8 mouse cellular contexts compared by ENCODE assay signal in genomic region chr15:79440651-79441330, GRCm38 (mm10). TPM values are rescaled to one million over a fixed set of nuclear protein-coding genes. Genes with fewer than 3 reads are reported as not detected.
A peak's percentile ranks its signal among the peaks of the same experiment; 100 is the strongest.
DNase-seq lines count a peak whose midpoint lies in the region; ATAC-seq and TF ChIP-seq lines count a peak whose summit lies in the region.

No protein-coding gene starts in this region.

- WGBS in forebrain, embryonic 14.5 days, result 14% methylated on average over 11 of the region's 11 CpGs
- WGBS in liver, embryonic 16.5 days (ENCODE audit: insufficient replicate concordance), result 22% methylated on average over 11 of the region's 11 CpGs

- peak; percentile 24; the same call in 1 of the 2 replicates for ATAC-seq in forebrain, embryonic 14.5 days
- no peak for ATAC-seq in liver, embryonic 16.5 days (ENCODE audit: low read depth)
- ATAC-seq in megakaryocyte-erythroid progenitor cell, adult 5-6 weeks (replicated peaks; ENCODE audit: low FRiP score, low TSS enrichment, poor library complexity, severe bottlenecking), result no peak

- peak overlapping the region; percentile 80 for H3K4me2 ChIP-seq in CH12.LX (ENCODE audit: insufficient read depth, low read depth, poor library complexity, severe bottlenecking)
- peak overlapping the region; percentile 86 for H3K4me2 ChIP-seq in forebrain, embryonic 14.5 days (ENCODE audit: low read length)
- H3K4me2 ChIP-seq in liver, embryonic 16.5 days (ENCODE audit: low read depth, low read length), result peak overlapping the region; percentile 71

- TF ChIP-seq CTCF in CH12.LX (conservative IDR thresholded peaks at IDR 0.05 in 1 of 2, IDR thresholded peaks at IDR 0.05 in 1 of 2; ENCODE audit: low read depth in 2 of 2, low read length in 2 of 2), result no peak

- no peak for TF ChIP-seq EP300 in CH12.LX (IDR thresholded peaks at IDR 0.05; ENCODE audit: low read length)

- intact Hi-C loops in heart, postnatal 10 days (cut with DNase I), result no loop called here

- H3K27me3 ChIP-seq in CH12.LX (replicated peaks), result peaks cover 42% of the 10 kb centered on the region
- no peaks in the 10 kb centered on the region for H3K27me3 ChIP-seq in forebrain, embryonic 14.5 days (replicated peaks; ENCODE audit: control insufficient read depth, insufficient read depth, low read length)
- H3K27me3 ChIP-seq in liver, embryonic 16.5 days (ENCODE audit: control insufficient read depth, insufficient read depth, low read depth, low read length), result peaks cover 14% of the 10 kb centered on the region

- no peak for TF ChIP-seq RAD21 in CH12.LX (IDR thresholded peaks at IDR 0.05; ENCODE audit: low read depth, low read length)

- in situ Hi-C loops in CH12.LX (cut with MboI; ENCODE audit: low pct_ligation_motif_present, low pct_unique_long_range_greater_than_20kb, low sequenced_read_pairs), result no loop called here

- H3K9me3 ChIP-seq in CH12.LX (replicated peaks; ENCODE audit: low read length), result no peaks in the 10 kb centered on the region
- no peaks in the 10 kb centered on the region for H3K9me3 ChIP-seq in forebrain, embryonic 14.5 days (replicated peaks; ENCODE audit: control insufficient read depth, low read length)
- no peaks in the 10 kb centered on the region for H3K9me3 ChIP-seq in liver, embryonic 16.5 days (replicated peaks; ENCODE audit: control insufficient read depth, low read length)

- peak overlapping the region; percentile 89; the same call in 1 of the 2 replicates for H3K9ac ChIP-seq in CH12.LX (ENCODE audit: insufficient read depth, low read depth)
- peak overlapping the region; percentile 100 for H3K9ac ChIP-seq in forebrain, embryonic 14.5 days (ENCODE audit: low read length)
- H3K9ac ChIP-seq in liver, embryonic 16.5 days (ENCODE audit: low read depth, low read length), result peak overlapping the region; percentile 73

- TF ChIP-seq POLR2A in CH12.LX (IDR thresholded peaks at IDR 0.05; ENCODE audit: low read depth, low read length), result no peak

- peaks cover 0 to 5% of the 10 kb centered on the region in 2 experiments; a peak in 1 of 4 replicates for H3K4me1 ChIP-seq in CH12.LX (ENCODE audit: control insufficient read depth in 1 of 2, insufficient read depth in 2 of 2)
- H3K4me1 ChIP-seq in forebrain, embryonic 14.5 days (ENCODE audit: control insufficient read depth, insufficient read depth, low read length), result peaks cover 23% of the 10 kb centered on the region
- peaks cover 3% of the 10 kb centered on the region for H3K4me1 ChIP-seq in liver, embryonic 16.5 days (ENCODE audit: control insufficient read depth, low read depth, low read length)

- no peak overlapping the region for H3K27ac ChIP-seq in CH12.LX (ENCODE audit: insufficient read depth, low read depth)
- H3K27ac ChIP-seq in forebrain, embryonic 14.5 days (ENCODE audit: low read depth, low read length), result peak overlapping the region; percentile 98
- no peak overlapping the region for H3K27ac ChIP-seq in liver, embryonic 16.5 days (ENCODE audit: low read length)

- peak; percentile 94 for DNase-seq in heart, adult 11 months
- DNase-seq in heart, postnatal 10 days, result no peak
- no peak for DNase-seq in CH12.LX (ENCODE audit: extremely low read depth)
- DNase-seq in forebrain, embryonic 14.5 days (ENCODE audit: low spot score), result no peak
- DNase-seq in retina, embryonic 14.5 days (ENCODE audit: low spot score), result no peak
- no peak for DNase-seq in thymus, adult 18-20 months

- dilution Hi-C loops in CH12.LX (cut with MboI; ENCODE audit: extremely low pct_ligation_motif_present, extremely low pct_unique_long_range_greater_than_20kb, low sequenced_read_pairs), result no loop called here

- no peaks in the 10 kb centered on the region for H3K79me2 ChIP-seq in CH12.LX (replicated peaks; ENCODE audit: control insufficient read depth, extremely low read depth, insufficient read depth, poor library complexity, severe bottlenecking)

- peaks cover 5 to 30% of the 10 kb centered on the region in 2 experiments for H3K36me3 ChIP-seq in CH12.LX (replicated peaks in 1 of 2; ENCODE audit: control insufficient read depth in 1 of 2, insufficient read depth in 1 of 2, low read length in 1 of 2)
- peaks cover 31% of the 10 kb centered on the region for H3K36me3 ChIP-seq in forebrain, embryonic 14.5 days (ENCODE audit: control insufficient read depth, insufficient read depth, low read length)
- no peaks in the 10 kb centered on the region for H3K36me3 ChIP-seq in liver, embryonic 16.5 days (ENCODE audit: control insufficient read depth, insufficient read depth)

- H3K4me3 ChIP-seq in CH12.LX (replicated peaks in 1 of 3; ENCODE audit: low read depth in 2 of 3, low read length in 2 of 3, poor library complexity in 1 of 3), result peak overlapping the region; percentile 37 to 72 (median 59)
- H3K4me3 ChIP-seq in forebrain, embryonic 14.5 days (ENCODE audit: low read depth, low read length), result peak overlapping the region; percentile 98
- peak overlapping the region; percentile 70 for H3K4me3 ChIP-seq in liver, embryonic 16.5 days (ENCODE audit: low read depth, low read length)

TF ChIP-seq in CH12.LX, 34 proteins besides CTCF, POLR2A, EP300 and RAD21:
- TF ChIP-seq MYC (IDR thresholded peaks at IDR 0.05; ENCODE audit: low read depth, low read length) (no peak), TCF12 (IDR thresholded peaks at IDR 0.05; ENCODE audit: low read depth, low read length) (no peak), MXI1 (IDR thresholded peaks at IDR 0.05; ENCODE audit: low read depth, low read length) (peak; percentile 37; the same call in 1 of the 2 replicates), BHLHE40 (IDR thresholded peaks at IDR 0.05; ENCODE audit: low read depth, low read length) (peak; percentile 73)

RNA-seq across cellular contexts. Expression of gene Csnk1e, which starts 14.6 kb away (rescaled TPM):
- total RNA-seq in heart, postnatal 10 days (2021), result 10 to 100 TPM; 79.6 to 81.4 TPM
- 33.3 and 46.7 TPM in 2 replicates for total RNA-seq in CH12.LX (2012; rRNA removed)
- total RNA-seq in CH12.LX (2014; rRNA removed), result 10.4 and 12.2 TPM in 2 replicates
- polyA plus RNA-seq in CH12.LX (2012; ENCODE audit: insufficient read length, low read depth), result 16.8 and 18.5 TPM in 2 replicates
- 114 and 158 TPM in 2 replicates for polyA plus RNA-seq in forebrain, embryonic 14.5 days (2014; fragmentation: Nextera tagmentation; extraction: Ambion mirVana)
- 4.2 and 4.8 TPM in 2 replicates for polyA plus RNA-seq in liver, embryonic 16.5 days (2015; fragmentation: Nextera tagmentation; extraction: Ambion mirVana)
- total RNA-seq in megakaryocyte-erythroid progenitor cell, adult 5-6 weeks (2014; fragmentation: Nextera tagmentation), result 48.5 and 52.0 TPM in 2 replicates
- total RNA-seq in megakaryocyte-erythroid progenitor cell, adult 5-6 weeks (2017), result 30.5 and 40.8 TPM in 2 replicates

RNA-seq across cellular contexts. Expression of gene Tmem184b, which starts 37.4 kb away (rescaled TPM):
- total RNA-seq in heart, postnatal 10 days (2021), result 10 to 100 TPM; 59.2 to 67.8 TPM
- total RNA-seq in CH12.LX (2012; rRNA removed), result 18.9 and 21.1 TPM in 2 replicates
- total RNA-seq in CH12.LX (2014; rRNA removed), result 7.1 and 7.2 TPM in 2 replicates
- 38.0 and 42.7 TPM in 2 replicates for polyA plus RNA-seq in CH12.LX (2012; ENCODE audit: insufficient read length, low read depth)
- polyA plus RNA-seq in forebrain, embryonic 14.5 days (2014; fragmentation: Nextera tagmentation; extraction: Ambion mirVana), result 20.3 and 30.6 TPM in 2 replicates
- polyA plus RNA-seq in liver, embryonic 16.5 days (2015; fragmentation: Nextera tagmentation; extraction: Ambion mirVana), result 10.4 and 12.1 TPM in 2 replicates
- total RNA-seq in megakaryocyte-erythroid progenitor cell, adult 5-6 weeks (2014; fragmentation: Nextera tagmentation), result 8.3 and 9.2 TPM in 2 replicates
- total RNA-seq in megakaryocyte-erythroid progenitor cell, adult 5-6 weeks (2017), result 1.8 and 5.0 TPM in 2 replicates
